Mouse (Mus musculus): ENCODE results near the gene Slc6a17. TPM values are rescaled to one million over a fixed set of nuclear protein-coding genes. Genes with fewer than 3 reads are reported as not detected.

Gene Slc6a17
- polyA plus RNA-seq, 1 experiment from 2014 or later, result 4.7 TPM

GRCm38 (mm10) chr3:107500301-107500700 lies 17.5 kb downstream of the Slc6a17 start:
- H3K4me1 ChIP-seq (replicated peaks), result peaks cover 6% of the 10 kb centered on the region
- no peaks in the 10 kb centered on the region for H3K27me3 ChIP-seq
- peaks cover 16% of the 10 kb centered on the region; the same call in 1 of the 2 replicates for H3K9me3 ChIP-seq (replicated peaks)
- H3K9ac ChIP-seq, result no peak overlapping the region
- no peak overlapping the region for H3K27ac ChIP-seq
- H3K4me2 ChIP-seq, result no peak overlapping the region
- H3K36me3 ChIP-seq, result peaks cover 22% of the 10 kb centered on the region
- no peak overlapping the region for H3K4me3 ChIP-seq
- ATAC-seq (replicated peaks; ENCODE audit: insufficient number of reproducible peaks, insufficient read depth, low FRiP score, low read depth), result no peak
- 89% methylated on average over 11 of the region's 11 CpGs for WGBS

- H3K36me3 ChIP-seq, result peaks cover 22% of the 10 kb centered on the region
- no peak overlapping the region for H3K27ac ChIP-seq
- H3K9me3 ChIP-seq (replicated peaks), result peaks cover 16% of the 10 kb centered on the region; the same call in 1 of the 2 replicates
- H3K27me3 ChIP-seq, result no peaks in the 10 kb centered on the region
- no peak for ATAC-seq (replicated peaks; ENCODE audit: insufficient number of reproducible peaks, insufficient read depth, low FRiP score, low read depth)
- no peak overlapping the region for H3K4me2 ChIP-seq
- H3K9ac ChIP-seq, result no peak overlapping the region
- no peak overlapping the region for H3K4me3 ChIP-seq
- H3K4me1 ChIP-seq (replicated peaks), result peaks cover 19% of the 10 kb centered on the region
- 60% methylated on average over 13 of the region's 13 CpGs for WGBS
Measured at GRCm38 (mm10) chr3:107496086-107496850, 21.6 kb downstream of the Slc6a17 start.

- peaks cover 13% of the 10 kb centered on the region; the same call in 1 of the 2 replicates for H3K9me3 ChIP-seq (replicated peaks)
- no peaks in the 10 kb centered on the region for H3K27me3 ChIP-seq
- WGBS, result 88% methylated on average over 6 of the region's 6 CpGs
- peaks cover 26% of the 10 kb centered on the region for H3K4me1 ChIP-seq (replicated peaks)
- H3K4me2 ChIP-seq, result no peak overlapping the region
- H3K4me3 ChIP-seq, result no peak overlapping the region
- no peak for ATAC-seq (replicated peaks; ENCODE audit: insufficient number of reproducible peaks, insufficient read depth, low FRiP score, low read depth)
- H3K9ac ChIP-seq, result no peak overlapping the region
- H3K36me3 ChIP-seq, result peaks cover 18% of the 10 kb centered on the region
- H3K27ac ChIP-seq, result no peak overlapping the region
Measured at GRCm38 (mm10) chr3:107495524-107495923, 22.3 kb downstream of the Slc6a17 start.

- peak; percentile 88 for ATAC-seq (replicated peaks; ENCODE audit: insufficient number of reproducible peaks, insufficient read depth, low FRiP score, low read depth)
Measured at GRCm38 (mm10) chr3:107491459-107491858, 26.4 kb downstream of the Slc6a17 start.

GRCm38 (mm10) chr3:107488637-107489036 lies 29.2 kb downstream of the Slc6a17 start:
- no peak overlapping the region for H3K9ac ChIP-seq
- H3K27ac ChIP-seq, result no peak overlapping the region
- H3K4me3 ChIP-seq, result no peak overlapping the region
- no peak for ATAC-seq (replicated peaks; ENCODE audit: insufficient number of reproducible peaks, insufficient read depth, low FRiP score, low read depth)
- no peaks in the 10 kb centered on the region for H3K27me3 ChIP-seq
- no peak overlapping the region for H3K4me2 ChIP-seq
- H3K36me3 ChIP-seq, result no peaks in the 10 kb centered on the region
- H3K9me3 ChIP-seq (replicated peaks), result no peaks in the 10 kb centered on the region
- peaks cover 44% of the 10 kb centered on the region for H3K4me1 ChIP-seq (replicated peaks)
- 32% methylated on average over 4 of the region's 4 CpGs for WGBS

More at GRCm38 (mm10) chr3:107491459-107491858, 26.4 kb downstream of the Slc6a17 start:
- Histone ChIP-seq H3K27me3 (no peaks in the 10 kb centered on the region), H3K4me3 (no peak overlapping the region), H3K27ac (peak overlapping the region; percentile 82), H3K4me1 (replicated peaks) (peaks cover 40% of the 10 kb centered on the region), H3K36me3 (no peaks in the 10 kb centered on the region; the same call in 1 of the 2 replicates), H3K9ac (no peak overlapping the region), H3K4me2 (no peak overlapping the region), H3K9me3 (replicated peaks) (no peaks in the 10 kb centered on the region)
- WGBS, result 21% methylated on average over 6 of the region's 6 CpGs

GRCm38 (mm10) chr3:107483290-107483689 lies 34.5 kb downstream of the Slc6a17 start:
- Histone ChIP-seq H3K4me3 (no peak overlapping the region), H3K9ac (no peak overlapping the region), H3K36me3 (no peaks in the 10 kb centered on the region), H3K27ac (peak overlapping the region; percentile 54), H3K27me3 (no peaks in the 10 kb centered on the region), H3K4me1 (replicated peaks) (peaks cover 15% of the 10 kb centered on the region), H3K9me3 (replicated peaks) (no peaks in the 10 kb centered on the region), H3K4me2 (0 out of 2 replicates have a peak overlapping the region, but pooled peaks have one; percentile 12)
- 16% methylated on average over 11 of the region's 11 CpGs for WGBS
- peak; percentile 83 for ATAC-seq (replicated peaks; ENCODE audit: insufficient number of reproducible peaks, insufficient read depth, low FRiP score, low read depth)

- Histone ChIP-seq H3K27me3 (no peaks in the 10 kb centered on the region), H3K27ac (no peak overlapping the region), H3K4me1 (replicated peaks) (peaks cover 11% of the 10 kb centered on the region), H3K9me3 (replicated peaks) (no peaks in the 10 kb centered on the region), H3K4me3 (no peak overlapping the region), H3K4me2 (no peak overlapping the region), H3K36me3 (no peaks in the 10 kb centered on the region), H3K9ac (no peak overlapping the region)
- 44% methylated on average over 3 of the region's 3 CpGs for WGBS
- ATAC-seq (replicated peaks; ENCODE audit: insufficient number of reproducible peaks, insufficient read depth, low FRiP score, low read depth), result no peak
Measured at GRCm38 (mm10) chr3:107480660-107481059, 37.2 kb downstream of the Slc6a17 start.

GRCm38 (mm10) chr3:107472198-107472597 lies 45.6 kb downstream of the Slc6a17 start:
- 38% methylated on average over 6 of the region's 6 CpGs for WGBS
- no peaks in the 10 kb centered on the region for H3K4me1 ChIP-seq (replicated peaks)
- no peak overlapping the region for H3K27ac ChIP-seq
- H3K9ac ChIP-seq, result no peak overlapping the region
- no peak overlapping the region for H3K4me2 ChIP-seq
- H3K9me3 ChIP-seq (replicated peaks), result no peaks in the 10 kb centered on the region
- no peaks in the 10 kb centered on the region for H3K36me3 ChIP-seq
- H3K27me3 ChIP-seq, result peaks cover 15% of the 10 kb centered on the region
- no peak for ATAC-seq (replicated peaks; ENCODE audit: insufficient number of reproducible peaks, insufficient read depth, low FRiP score, low read depth)
- no peak overlapping the region for H3K4me3 ChIP-seq

- no peaks in the 10 kb centered on the region for H3K9me3 ChIP-seq (replicated peaks)
- no peak overlapping the region for H3K27ac ChIP-seq
- WGBS, result 70% methylated on average over 4 of the region's 4 CpGs
- H3K4me3 ChIP-seq, result no peak overlapping the region
- H3K36me3 ChIP-seq, result no peaks in the 10 kb centered on the region
- no peaks in the 10 kb centered on the region for H3K4me1 ChIP-seq (replicated peaks)
- H3K9ac ChIP-seq, result no peak overlapping the region
- H3K4me2 ChIP-seq, result no peak overlapping the region
- peaks cover 35% of the 10 kb centered on the region for H3K27me3 ChIP-seq
- no peak for ATAC-seq (replicated peaks; ENCODE audit: insufficient number of reproducible peaks, insufficient read depth, low FRiP score, low read depth)
Measured at GRCm38 (mm10) chr3:107469059-107469458, 48.8 kb downstream of the Slc6a17 start.

GRCm38 (mm10) chr3:107468106-107468505 lies 49.7 kb downstream of the Slc6a17 start:
- Histone ChIP-seq H3K4me2 (no peak overlapping the region), H3K36me3 (no peaks in the 10 kb centered on the region), H3K27me3 (peaks cover 43% of the 10 kb centered on the region), H3K27ac (no peak overlapping the region), H3K9me3 (replicated peaks) (no peaks in the 10 kb centered on the region), H3K4me3 (no peak overlapping the region), H3K9ac (no peak overlapping the region), H3K4me1 (replicated peaks) (no peaks in the 10 kb centered on the region)
- ATAC-seq (replicated peaks; ENCODE audit: insufficient number of reproducible peaks, insufficient read depth, low FRiP score, low read depth), result no peak
- 79% methylated on average over 11 of the region's 11 CpGs for WGBS

- no peak for ATAC-seq (replicated peaks; ENCODE audit: insufficient number of reproducible peaks, insufficient read depth, low FRiP score, low read depth)
- no peaks in the 10 kb centered on the region for H3K9me3 ChIP-seq (replicated peaks)
- 6% methylated on average over 6 of the region's 6 CpGs for WGBS
- peaks cover 51% of the 10 kb centered on the region for H3K27me3 ChIP-seq
- H3K9ac ChIP-seq, result no peak overlapping the region
- no peak overlapping the region for H3K27ac ChIP-seq
- H3K4me2 ChIP-seq, result no peak overlapping the region
- no peaks in the 10 kb centered on the region for H3K4me1 ChIP-seq (replicated peaks)
- no peaks in the 10 kb centered on the region for H3K36me3 ChIP-seq
- H3K4me3 ChIP-seq, result no peak overlapping the region
Measured at GRCm38 (mm10) chr3:107466577-107466976, 51.2 kb downstream of the Slc6a17 start.

- Histone ChIP-seq H3K4me2 (no peak overlapping the region), H3K4me3 (no peak overlapping the region), H3K4me1 (replicated peaks) (peaks cover 26% of the 10 kb centered on the region), H3K9ac (no peak overlapping the region), H3K9me3 (replicated peaks) (no peaks in the 10 kb centered on the region), H3K27ac (no peak overlapping the region), H3K27me3 (peaks cover 82% of the 10 kb centered on the region), H3K36me3 (no peaks in the 10 kb centered on the region)
- 17% methylated on average over 5 of the region's 5 CpGs for WGBS
- no peak for ATAC-seq (replicated peaks; ENCODE audit: insufficient number of reproducible peaks, insufficient read depth, low FRiP score, low read depth)
Measured at GRCm38 (mm10) chr3:107462160-107462559, 55.7 kb downstream of the Slc6a17 start.
